In genomic region chr14:36863877-36864489, GRCm38 (mm10) we compare ENCODE assay signal across 8 mouse cellular contexts.
DNase-seq lines count a peak whose midpoint lies in the region; ATAC-seq and TF ChIP-seq lines count a peak whose summit lies in the region.

No protein-coding gene starts in this region.

- no peaks in the 10 kb centered on the region for H3K9me3 ChIP-seq in heart, embryonic 10.5 days
- H3K9me3 ChIP-seq in kidney, embryonic 15.5 days (replicated peaks) = no peaks in the 10 kb centered on the region
- H3K9me3 ChIP-seq in limb, embryonic 15.5 days = no peaks in the 10 kb centered on the region
- H3K9me3 ChIP-seq in midbrain, postnatal 0 days (ENCODE audit: low read length) = no peaks in the 10 kb centered on the region

- no peak overlapping the region for H3K9ac ChIP-seq in kidney, embryonic 15.5 days
- H3K9ac ChIP-seq in limb, embryonic 15.5 days = no peak overlapping the region
- no peak overlapping the region for H3K9ac ChIP-seq in midbrain, postnatal 0 days (replicated peaks; ENCODE audit: low read length, poor library complexity, severe bottlenecking)

- DNase-seq in B cell, adult 2 months = peak; percentile 96
- peak; percentile 92 for DNase-seq in heart, embryonic 10.5 days (ENCODE audit: low spot score)
- DNase-seq in midbrain, postnatal 0 days (ENCODE audit: low spot score) = peak; percentile 87
- peak; percentile 82 to 93 for DNase-seq in spleen, postnatal 10 days (ENCODE audit: low spot score in 2 of 2)

- WGBS in heart, embryonic 10.5 days = 24% methylated on average over 15 of the region's 15 CpGs
- WGBS in kidney, embryonic 15.5 days = 29% methylated on average over 15 of the region's 15 CpGs
- WGBS in limb, embryonic 15.5 days = 27% methylated on average over 15 of the region's 15 CpGs
- WGBS in midbrain, postnatal 0 days = 23% methylated on average over 15 of the region's 15 CpGs

- peak overlapping the region; percentile 56 for H3K4me3 ChIP-seq in bone marrow macrophage, adult 2 months (ENCODE audit: insufficient read depth, low read length)
- no peak overlapping the region for H3K4me3 ChIP-seq in embryonic fibroblast, embryonic 13.5 days (ENCODE audit: insufficient read depth, low read length)
- H3K4me3 ChIP-seq in heart, embryonic 10.5 days = peak overlapping the region; percentile 35
- H3K4me3 ChIP-seq in kidney, embryonic 15.5 days (replicated peaks) = peak overlapping the region; percentile 25
- peak overlapping the region; percentile 15; the same call in 1 of the 2 replicates for H3K4me3 ChIP-seq in limb, embryonic 15.5 days
- no peak overlapping the region for H3K4me3 ChIP-seq in midbrain, postnatal 0 days (ENCODE audit: low read depth, low read length)

- no peaks in the 10 kb centered on the region for H3K36me3 ChIP-seq in heart, embryonic 10.5 days
- no peaks in the 10 kb centered on the region for H3K36me3 ChIP-seq in kidney, embryonic 15.5 days
- H3K36me3 ChIP-seq in limb, embryonic 15.5 days = no peaks in the 10 kb centered on the region
- no peaks in the 10 kb centered on the region for H3K36me3 ChIP-seq in midbrain, postnatal 0 days (ENCODE audit: insufficient read depth, low read length)

- no peak overlapping the region for H3K27ac ChIP-seq in bone marrow macrophage, adult 2 months (ENCODE audit: insufficient read depth, low read depth, low read length)
- no peak overlapping the region for H3K27ac ChIP-seq in embryonic fibroblast, embryonic 13.5 days (ENCODE audit: insufficient read depth, low read length)
- no peak overlapping the region for H3K27ac ChIP-seq in heart, embryonic 10.5 days
- no peak overlapping the region for H3K27ac ChIP-seq in kidney, embryonic 15.5 days
- H3K27ac ChIP-seq in limb, embryonic 15.5 days = no peak overlapping the region
- H3K27ac ChIP-seq in midbrain, postnatal 0 days (ENCODE audit: low read depth, low read length) = no peak overlapping the region

- H3K27me3 ChIP-seq in heart, embryonic 10.5 days (ENCODE audit: insufficient read depth, poor library complexity, severe bottlenecking) = no peaks in the 10 kb centered on the region
- H3K27me3 ChIP-seq in kidney, embryonic 15.5 days = no peaks in the 10 kb centered on the region
- H3K27me3 ChIP-seq in limb, embryonic 15.5 days = no peaks in the 10 kb centered on the region
- no peaks in the 10 kb centered on the region for H3K27me3 ChIP-seq in midbrain, postnatal 0 days (ENCODE audit: insufficient read depth, low read length)

- peaks cover 2% of the 10 kb centered on the region; the same call in 1 of the 2 replicates for H3K4me1 ChIP-seq in bone marrow macrophage, adult 2 months (ENCODE audit: control insufficient read depth, insufficient read depth, low read length)
- no peaks in the 10 kb centered on the region for H3K4me1 ChIP-seq in embryonic fibroblast, embryonic 13.5 days (ENCODE audit: control insufficient read depth, insufficient read depth, low read length)
- H3K4me1 ChIP-seq in heart, embryonic 10.5 days = no peaks in the 10 kb centered on the region
- H3K4me1 ChIP-seq in kidney, embryonic 15.5 days = peaks cover 3% of the 10 kb centered on the region; the same call in 1 of the 2 replicates
- H3K4me1 ChIP-seq in limb, embryonic 15.5 days = 0 out of 2 replicates have a peak, but pooled peaks cover 2% of the 10 kb centered on the region
- H3K4me1 ChIP-seq in midbrain, postnatal 0 days (ENCODE audit: insufficient read depth, low read length) = no peaks in the 10 kb centered on the region

- no peak for TF ChIP-seq POLR2A in bone marrow macrophage, adult 2 months (IDR thresholded peaks at IDR 0.05; ENCODE audit: borderline replicate concordance, low read depth, low read length)
- TF ChIP-seq POLR2A in embryonic fibroblast, embryonic 13.5 days (IDR thresholded peaks at IDR 0.05; ENCODE audit: low read depth, low read length) = no peak

- H3K4me2 ChIP-seq in kidney, embryonic 15.5 days = peak overlapping the region; percentile 54
- peak overlapping the region; percentile 34 for H3K4me2 ChIP-seq in limb, embryonic 15.5 days
- H3K4me2 ChIP-seq in midbrain, postnatal 0 days (ENCODE audit: low read depth, low read length, poor library complexity, severe bottlenecking) = peak overlapping the region; percentile 33; the same call in 1 of the 2 replicates

- TF ChIP-seq CTCF in bone marrow macrophage, adult 2 months (IDR thresholded peaks at IDR 0.05; ENCODE audit: low read depth, low read length) = peak; percentile 94
- TF ChIP-seq CTCF in embryonic fibroblast, embryonic 13.5 days (IDR thresholded peaks at IDR 0.05; ENCODE audit: borderline replicate concordance, insufficient read depth, low read length) = peak; percentile 97
- peak; percentile 97 for TF ChIP-seq CTCF in midbrain, postnatal 0 days (IDR thresholded peaks at IDR 0.05)

- 0 out of 2 replicates have a peak, but pooled peaks have one; percentile 41 for ATAC-seq in kidney, embryonic 15.5 days (replicated peaks; ENCODE audit: low FRiP score)
- ATAC-seq in limb, embryonic 15.5 days (ENCODE audit: insufficient number of reproducible peaks, low FRiP score, low TSS enrichment, low read depth) = no peak
- peak; percentile 48; the same call in 1 of the 2 replicates for ATAC-seq in midbrain, postnatal 0 days (ENCODE audit: low FRiP score)

Comparison
In these comparisons a context has a peak if more than half of its experiments do, and no peak if none do; other contexts are left out.
1. H3K4me3 ChIP-seq: peak in bone marrow macrophage, adult 2 months (single experiment), heart, embryonic 10.5 days (single experiment), kidney, embryonic 15.5 days (single experiment) and limb, embryonic 15.5 days (single experiment); none in embryonic fibroblast, embryonic 13.5 days (single experiment) and midbrain, postnatal 0 days (single experiment).
2. Peak in every context shown above with its lines, with median percentiles within 50 percentile points of each other: DNase-seq, CTCF ChIP-seq and H3K4me2 ChIP-seq.